Mouse (Mus musculus) CH12.LX (cell line): ENCODE data around the gene Fam129c.

Experiments used
- ELF1 ChIP-seq: IDR thresholded peaks from 2 replicates; pipeline ENCODE4 v1.6.1; 2014; ENCODE audit warnings: low read depth, mild to moderate bottlenecking, inconsistent platforms, low read length, improper control_type of control experiment
- EP300 ChIP-seq: IDR thresholded peaks from 2 replicates; pipeline ENCODE4 v1.6.1; 2011; ENCODE audit warnings: low read length, improper control_type of control experiment

GRCm38 (mm10) chr8:71630761-71631160, 33.3 kb downstream of the Fam129c start:
- TF ChIP-seq EP300 (no peak), ELF1 (no peak)
